Mouse (Mus musculus) cerebellum, adult (tissue): ENCODE data around the gene Tmem126b.
A peak's percentile ranks its signal among the peaks of the same experiment; 100 is the strongest.

Source experiments
- ATAC-seq: cut with Nextera tagmentation; 2 replicates; pipeline ENCODE4 v1.9.2; 2017; ENCODE audit warnings: mild to moderate bottlenecking, moderate library complexity, mixed read lengths; ENCODE audit not compliant: insufficient number of reproducible peaks, low FRiP score, low TSS enrichment

The Tmem126b gene

GRCm38 (mm10) chr7:90475793-90476312 is at the start of gene Tmem126b:
Gene Tmem126b, minus strand, starts transcription at chr7:90476001.
- peak; percentile 97 for ATAC-seq

- no peak for ATAC-seq
Observed at GRCm38 (mm10) chr7:90512293-90512692, 36.5 kb upstream of the Tmem126b start.

- no peak for ATAC-seq
Observed at GRCm38 (mm10) chr7:90508124-90508523, 32.3 kb upstream of the Tmem126b start.

- no peak for ATAC-seq
Observed at GRCm38 (mm10) chr7:90482607-90483006, 6.8 kb upstream of the Tmem126b start.

- peak; percentile 13; the same call in 1 of the 2 replicates for ATAC-seq
Observed at GRCm38 (mm10) chr7:90476313-90477245, 778 bp upstream of the Tmem126b start, which contains the start of gene Dlg2. Gene Dlg2, plus strand, starts transcription at chr7:90476672.

GRCm38 (mm10) chr7:90473511-90473910 is 2.3 kb downstream of the Tmem126b start:
- no peak for ATAC-seq

- no peak for ATAC-seq
Observed at GRCm38 (mm10) chr7:90461441-90461840, 14.4 kb downstream of the Tmem126b start.

GRCm38 (mm10) chr7:90460930-90461329 is 14.9 kb downstream of the Tmem126b start:
- no peak for ATAC-seq

GRCm38 (mm10) chr7:90460330-90460729 is 15.5 kb downstream of the Tmem126b start:
- no peak for ATAC-seq

- 0 out of 2 replicates have a peak, but pooled peaks have one; percentile 5 for ATAC-seq
Observed at GRCm38 (mm10) chr7:90457517-90457916, 18.3 kb downstream of the Tmem126b start.

- ATAC-seq, result peak; percentile 98
Observed at GRCm38 (mm10) chr7:90456845-90457468, 18.8 kb downstream of the Tmem126b start, which contains the start of gene Tmem126a. Gene Tmem126a, minus strand, starts transcription at chr7:90457229.

GRCm38 (mm10) chr7:90456149-90456844 is 19.5 kb downstream of the Tmem126b start:
- ATAC-seq, result no peak

GRCm38 (mm10) chr7:90444206-90444605 is 31.6 kb downstream of the Tmem126b start:
- ATAC-seq, result no peak

GRCm38 (mm10) chr7:90443101-90444091 is 32.4 kb downstream of the Tmem126b start:
- peak; percentile 77 for ATAC-seq

- ATAC-seq, result peak; percentile 97
Observed at GRCm38 (mm10) chr7:90442518-90443080, 33.2 kb downstream of the Tmem126b start, which contains the start of gene Crebzf. Gene Crebzf, plus strand, starts transcription at chr7:90442729.

- ATAC-seq, result peak; percentile 2; the same call in 1 of the 2 replicates
Observed at GRCm38 (mm10) chr7:90442070-90442469, 33.7 kb downstream of the Tmem126b start.

GRCm38 (mm10) chr7:90440044-90440443 is 35.8 kb downstream of the Tmem126b start:
- ATAC-seq, result no peak

GRCm38 (mm10) chr7:90432221-90432620 is 43.6 kb downstream of the Tmem126b start:
- 0 out of 2 replicates have a peak, but pooled peaks have one; percentile 61 for ATAC-seq

GRCm38 (mm10) chr7:90427006-90427405 is 48.8 kb downstream of the Tmem126b start:
- ATAC-seq, result 0 out of 2 replicates have a peak, but pooled peaks have one; percentile 16
